In the genomic region with DNA sequence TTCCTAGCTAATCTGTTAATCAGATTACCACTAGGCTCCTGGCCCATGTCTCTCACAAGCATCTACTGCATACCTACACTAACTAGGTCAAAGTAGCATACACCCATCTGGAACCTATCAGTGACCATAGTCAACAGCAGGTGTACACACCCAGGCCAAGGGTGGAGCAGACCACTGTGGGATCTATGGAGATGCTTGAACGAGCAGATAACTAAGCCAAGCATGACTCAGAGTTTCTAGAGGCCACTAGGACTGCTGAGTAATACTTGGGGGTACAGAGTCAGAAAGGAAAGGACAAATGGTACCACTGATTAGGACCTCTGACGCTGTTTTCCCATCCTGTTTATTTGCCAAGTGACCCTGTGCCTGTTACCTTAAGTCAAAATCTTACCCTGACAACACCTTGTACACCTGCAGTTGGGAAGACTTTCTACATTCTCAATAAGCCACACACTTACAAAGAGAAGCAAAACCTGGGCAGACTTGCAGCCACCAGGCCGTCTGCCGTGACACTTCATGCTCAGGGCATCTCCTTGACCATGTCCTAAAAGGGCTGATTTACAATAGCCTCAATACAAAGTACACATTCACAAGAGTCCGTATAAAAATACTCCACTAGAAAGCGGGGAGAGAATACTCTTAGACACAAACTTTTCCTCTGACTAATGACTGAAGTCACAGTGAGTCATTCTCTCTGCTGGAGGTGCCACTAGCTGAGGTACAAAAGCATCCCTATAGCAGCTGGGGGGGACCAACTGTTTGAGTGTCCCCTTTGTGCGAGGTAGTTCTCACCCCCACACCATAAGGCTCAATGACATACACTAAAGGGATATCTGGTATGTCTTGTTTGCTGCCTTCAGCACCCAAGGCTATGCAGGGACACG, we compare ENCODE assay signal across 13 mouse cellular contexts. TPM values are rescaled to one million over a fixed set of nuclear protein-coding genes. Genes with fewer than 3 reads are reported as not detected.
A peak's percentile ranks its signal among the peaks of the same experiment; 100 is the strongest.
DNase-seq lines count a peak whose midpoint lies in the region; ATAC-seq and TF ChIP-seq lines count a peak whose summit lies in the region.
"Had no signal": no experiment of that assay in that cellular context is flagged by ENCODE, and none has a peak within 500 bp of the region (broad histone marks: within the 10 kb centered on the region; RNA-seq: fewer than 3 reads in every experiment).

No protein-coding gene starts in this region.

- H3K27me3 ChIP-seq in liver, embryonic 15.5 days = no peaks in the 10 kb centered on the region
- H3K27me3 ChIP-seq in hindbrain, postnatal 0 days (ENCODE audit: insufficient read depth, low read length) = no peaks in the 10 kb centered on the region
- H3K27me3 ChIP-seq: embryonic facial prominence, embryonic 12.5 days had no signal

- WGBS in liver, embryonic 15.5 days (ENCODE audit: insufficient replicate concordance) = 50% methylated on average over 8 of the region's 8 CpGs
- 90% methylated on average over 8 of the region's 8 CpGs for WGBS in hindbrain, postnatal 0 days

- peak overlapping the region; percentile 99 for H3K27ac ChIP-seq in liver, embryonic 15.5 days (replicated peaks)
- H3K27ac ChIP-seq in hindbrain, postnatal 0 days = no peak overlapping the region
- H3K27ac ChIP-seq: embryonic facial prominence, embryonic 12.5 days had no signal

- no peak for TF ChIP-seq CTCF in hindbrain, postnatal 0 days (IDR thresholded peaks at IDR 0.05; ENCODE audit: low read depth)

- H3K9me3 ChIP-seq in liver, embryonic 15.5 days (replicated peaks) = no peaks in the 10 kb centered on the region
- no peaks in the 10 kb centered on the region for H3K9me3 ChIP-seq in hindbrain, postnatal 0 days (ENCODE audit: low read length)
- H3K9me3 ChIP-seq: embryonic facial prominence, embryonic 12.5 days had no signal

- peaks cover 75% of the 10 kb centered on the region for H3K36me3 ChIP-seq in liver, embryonic 15.5 days (replicated peaks)
- H3K36me3 ChIP-seq in hindbrain, postnatal 0 days (ENCODE audit: insufficient read depth, low read length) = peaks cover 42% of the 10 kb centered on the region

- H3K4me3 ChIP-seq in liver, embryonic 15.5 days (replicated peaks) = 0 out of 2 replicates have a peak overlapping the region, but pooled peaks have one; percentile 4
- H3K4me3 ChIP-seq in hindbrain, postnatal 0 days (ENCODE audit: low read length) = no peak overlapping the region
- H3K4me3 ChIP-seq: embryonic facial prominence, embryonic 12.5 days had no signal

- ATAC-seq in frontal cortex, adult (ENCODE audit: low TSS enrichment) = peak; percentile 70
- ATAC-seq in liver, embryonic 15.5 days (ENCODE audit: insufficient read depth) = peak; percentile 99
- no peak for ATAC-seq in hindbrain, postnatal 0 days

- peak overlapping the region; percentile 42 for H3K4me2 ChIP-seq in liver, embryonic 15.5 days
- H3K4me2 ChIP-seq in hindbrain, postnatal 0 days (ENCODE audit: low read depth, low read length) = no peak overlapping the region
- H3K4me2 ChIP-seq: embryonic facial prominence, embryonic 12.5 days had no signal

- no peak for DNase-seq in frontal cortex, postnatal 25 days (ENCODE audit: low spot score in 2 of 2)
- peak; percentile 65 for DNase-seq in 3T3-L1 (ENCODE audit: low read depth, low spot score)
- DNase-seq in brain, adult 2 months (ENCODE audit: low read depth, low spot score) = peak; percentile 81
- no peak for DNase-seq in cerebellum, postnatal 25 days
- no peak for DNase-seq in ovary, adult 18-20 months (ENCODE audit: low spot score)
- no peak for DNase-seq in hindbrain, postnatal 0 days (ENCODE audit: low spot score)
- DNase-seq: kidney, adult 2 months; thymus, postnatal 14 days had no signal

- peak overlapping the region; percentile 62 for H3K9ac ChIP-seq in liver, embryonic 15.5 days
- H3K9ac ChIP-seq in hindbrain, postnatal 0 days (replicated peaks; ENCODE audit: low read length) = no peak overlapping the region
- H3K9ac ChIP-seq: embryonic facial prominence, embryonic 12.5 days had no signal

- H3K4me1 ChIP-seq in liver, embryonic 15.5 days (replicated peaks) = peaks cover 96% of the 10 kb centered on the region
- H3K4me1 ChIP-seq in hindbrain, postnatal 0 days (ENCODE audit: insufficient read depth, low read length) = no peaks in the 10 kb centered on the region
- H3K4me1 ChIP-seq: embryonic facial prominence, embryonic 12.5 days had no signal

RNA-seq across cellular contexts. Expression of a gene that starts 16.4 kb away (rescaled TPM):
- 28.1 and 31.9 TPM in 2 replicates for polyA plus RNA-seq in liver, embryonic 15.5 days (2015; fragmentation: Nextera tagmentation; extraction: Ambion mirVana)
- 38.4 and 53.0 TPM in 2 replicates for total RNA-seq in hindbrain, postnatal 0 days (2014; rRNA removed)
- 39.2 and 39.8 TPM in 2 replicates for polyA plus RNA-seq in hindbrain, postnatal 0 days (2015; fragmentation: Nextera tagmentation; extraction: Ambion mirVana)

RNA-seq across cellular contexts. Expression of a gene that starts 24.8 kb away (rescaled TPM):
- 18.3 and 19.6 TPM in 2 replicates for polyA plus RNA-seq in liver, embryonic 15.5 days (2015; fragmentation: Nextera tagmentation; extraction: Ambion mirVana)
- total RNA-seq in hindbrain, postnatal 0 days (2014; rRNA removed) = 24.5 and 30.0 TPM in 2 replicates
- 27.7 TPM in 2 replicates for polyA plus RNA-seq in hindbrain, postnatal 0 days (2015; fragmentation: Nextera tagmentation; extraction: Ambion mirVana)

RNA-seq across cellular contexts. Expression of a gene that starts 25.1 kb away (rescaled TPM):
- polyA plus RNA-seq in liver, embryonic 15.5 days (2015; fragmentation: Nextera tagmentation; extraction: Ambion mirVana) = 72.6 and 109 TPM in 2 replicates
- not detected in 2 replicates for total RNA-seq in hindbrain, postnatal 0 days (2014; rRNA removed)
- polyA plus RNA-seq in hindbrain, postnatal 0 days (2015; fragmentation: Nextera tagmentation; extraction: Ambion mirVana) = not detected in 2 replicates
- total RNA-seq: left cerebral cortex, adult 8-10 months had no signal
- polyA plus RNA-seq: gonadal fat pad, adult 2 months; kidney, adult 2 months had no signal

RNA-seq across cellular contexts. Expression of a gene that starts 29.0 kb away (rescaled TPM):
- 5.1 and 8.0 TPM in 2 replicates for polyA plus RNA-seq in liver, embryonic 15.5 days (2015; fragmentation: Nextera tagmentation; extraction: Ambion mirVana)
- 65.4 and 97.4 TPM in 2 replicates for total RNA-seq in hindbrain, postnatal 0 days (2014; rRNA removed)
- 22.8 and 22.9 TPM in 2 replicates for polyA plus RNA-seq in hindbrain, postnatal 0 days (2015; fragmentation: Nextera tagmentation; extraction: Ambion mirVana)

RNA-seq across cellular contexts. Expression of a gene that starts 32.2 kb away (rescaled TPM):
- 74,460 and 76,487 TPM in 2 replicates for polyA plus RNA-seq in liver, embryonic 15.5 days (2015; fragmentation: Nextera tagmentation; extraction: Ambion mirVana)
- 541 and 992 TPM in 2 replicates for total RNA-seq in hindbrain, postnatal 0 days (2014; rRNA removed)
- 535 and 659 TPM in 2 replicates for polyA plus RNA-seq in hindbrain, postnatal 0 days (2015; fragmentation: Nextera tagmentation; extraction: Ambion mirVana)

Comparison
In these comparisons a context has a peak if more than half of its experiments do, and no peak if none do; other contexts are left out.
1. DNase-seq: peak in 3T3-L1 (single experiment) and brain, adult 2 months (single experiment); none in frontal cortex, postnatal 25 days (0 of 2), cerebellum, postnatal 25 days (0 of 2), ovary, adult 18-20 months (single experiment) and hindbrain, postnatal 0 days (single experiment).
2. RNA of a gene that starts 25.1 kb away (polyA plus RNA-seq): 72.6 to 109 TPM in liver, embryonic 15.5 days; not detected in hindbrain, postnatal 0 days; every median in the first group is over 10 times any median in the second.